Mouse (Mus musculus): ENCODE measurements at regions not wholly inside any gene's neighbourhood (a gene's known extent, or its start where the extent isn't known, plus 50 kb on each side); places are given as distances from the start of the nearest gene placed in this dataset.

DNA sequence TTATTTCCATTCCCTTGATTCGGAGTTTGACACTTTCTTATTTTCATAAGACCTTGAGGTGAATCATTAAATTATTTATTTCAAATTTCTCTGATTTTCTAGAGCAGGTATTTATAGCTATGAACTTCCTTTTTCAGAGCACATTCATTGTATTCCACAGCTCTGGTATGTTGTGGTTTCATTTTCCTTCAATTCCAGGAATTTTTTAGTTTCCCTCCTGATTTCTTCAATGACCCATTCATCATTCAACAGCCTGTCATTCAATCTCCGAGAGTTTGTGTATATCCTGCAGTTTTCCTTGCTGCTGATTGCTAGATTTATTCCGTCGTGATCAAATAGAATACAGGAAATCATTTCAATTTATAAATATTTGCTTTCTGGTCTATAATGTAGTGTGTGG, 264.7 kb upstream of the Rtl1 start:
- TF ChIP-seq GATA1 (IDR thresholded peaks at IDR 0.05; ENCODE audit: low read length) (no peak), TAL1 (IDR thresholded peaks at IDR 0.05; ENCODE audit: low read length) (no peak)

Data from erythroblast, embryonic 14.5 days (primary cell).